Mouse (Mus musculus) liver, embryonic 14.5 days (tissue): ENCODE data around the gene Gse1. TPM values are rescaled to one million over a fixed set of nuclear protein-coding genes. Genes with fewer than 3 reads are reported as not detected.

ENCODE experiments used
- ATAC-seq: fragments of 200-750 bp; cut with Nextera tagmentation; 2 replicates; pipeline ENCODE4 v1.8.0; 2017; ENCODE audit warnings: moderate number of reproducible peaks, mild to moderate bottlenecking, moderate library complexity; ENCODE audit not compliant: insufficient read depth
- DNase-seq, 3 experiments: peaks; one replicate each; pipeline ENCODE4 v3.0.0-alpha.2; 2012 to 2013; ENCODE audit warnings: low read depth in 3 of 3, low spot score in 3 of 3
- H3K27ac ChIP-seq: fragments of 300-500 bp; sonication (generic); 2 replicates; pipeline ENCODE4 v1.5.1; 2014; ENCODE audit warnings: moderate library complexity, mild to moderate bottlenecking, control low read depth, inconsistent platforms
- H3K27me3 ChIP-seq: fragments of 300-500 bp; sonication (generic); 2 replicates; pipeline ENCODE4 v1.6.1; 2014; ENCODE audit warnings: mild to moderate bottlenecking, low read length, moderate library complexity; ENCODE audit not compliant: control insufficient read depth, insufficient read depth
- H3K36me3 ChIP-seq: fragments of 300-500 bp; sonication (generic); replicated peaks from 2 replicates; pipeline ENCODE4 v1.6.1; 2014; ENCODE audit warnings: low read depth; ENCODE audit not compliant: control insufficient read depth, insufficient read depth
- H3K4me1 ChIP-seq, 2 experiments: fragments of 200-500 bp in 1 of 2; fragments of 300-500 bp in 1 of 2; sonication (generic) in 1 of 2; replicated peaks; 2 replicates each; pipeline ENCODE4 v1.6.1; 2012 to 2014; ENCODE audit warnings: antibody characterized with exemption in 1 of 2, inconsistent platforms in 1 of 2, low read length in 1 of 2; ENCODE audit not compliant: control insufficient read depth in 2 of 2, insufficient read depth in 2 of 2
- H3K4me2 ChIP-seq: fragments of 300-500 bp; sonication (generic); 2 replicates; pipeline ENCODE4 v1.6.1; 2014; ENCODE audit warnings: low read depth, mild to moderate bottlenecking, control low read depth, moderate library complexity
- H3K4me3 ChIP-seq, 2 experiments: fragments of 200-500 bp in 1 of 2; fragments of 300-500 bp in 1 of 2; sonication (generic) in 1 of 2; 2 replicates each; pipeline ENCODE4 v1.5.1; 2012 to 2014; ENCODE audit warnings: low read depth in 2 of 2, low read length in 2 of 2, mild to moderate bottlenecking in 2 of 2, control low read depth in 1 of 2, inconsistent platforms in 1 of 2, moderate library complexity in 1 of 2; ENCODE audit not compliant: insufficient read depth in 1 of 2
- H3K9ac ChIP-seq: fragments of 300-500 bp; sonication (generic); replicated peaks from 2 replicates; pipeline ENCODE4 v1.6.1; 2014; ENCODE audit warnings: mild to moderate bottlenecking, control low read depth, moderate library complexity
- H3K9me3 ChIP-seq: fragments of 300-500 bp; sonication (generic); 2 replicates; pipeline ENCODE4 v1.6.1; 2016; ENCODE audit warnings: low read length, mixed read lengths; ENCODE audit not compliant: control insufficient read depth
- CTCF ChIP-seq: IDR thresholded peaks from 2 replicates; pipeline ENCODE4 v1.5.1; 2016; ENCODE audit warnings: antibody characterized with exemption, low read depth, control low read depth
- EP300 ChIP-seq: IDR thresholded peaks from 2 replicates; pipeline ENCODE4 v1.6.1; 2016; ENCODE audit warnings: antibody characterized with exemption, low read depth
- WGBS: fragments of 180-500 bp; shearing (Covaris S2); extraction: QIAGEN DNeasy Blood & Tissue Kit; methylation state at CpG from one replicate; pipeline ENCODE4 v1.1.7; 2014; ENCODE audit not compliant: insufficient replicate concordance; 5-methylcytosine and 5-hydroxymethylcytosine counted together
- polyA plus RNA-seq, 2 experiments: library from polyadenylated mRNA; depleted of rRNA in 1 of 2; stranded (reverse) in 1 of 2; unstranded in 1 of 2; fragments of >200 nt; fragmentation: Nextera tagmentation in 1 of 2; extraction: Ambion mirVana in 1 of 2; gene quantifications; 2 replicates each; pipeline versions ENCODE4 v1.2.1 to v1.2.3; 2012 to 2014

The Gse1 gene
- polyA plus RNA-seq, 2 experiments = 11.4 to 14.9 TPM

- 58% methylated on average over 6 of the region's 6 CpGs for WGBS
- no peaks in the 10 kb centered on the region; the same call in 1 of the 2 replicates for H3K36me3 ChIP-seq
- peaks cover 21 to 38% of the 10 kb centered on the region in 2 experiments for H3K4me1 ChIP-seq
Observed at GRCm38 (mm10) chr8:120513145-120513544, 284.9 kb downstream of the Gse1 start.

GRCm38 (mm10) chr8:120513638-120514461 is 285.6 kb downstream of the Gse1 start:
- TF ChIP-seq EP300 (no peak), CTCF (no peak)
- H3K27ac ChIP-seq = no peak overlapping the region
- peaks cover 17 to 31% of the 10 kb centered on the region in 2 experiments for H3K4me1 ChIP-seq
- ATAC-seq (no peak), DNase-seq (no peak)
- no peak overlapping the region for H3K4me3 ChIP-seq
- H3K9me3 ChIP-seq = no peaks in the 10 kb centered on the region
- H3K9ac ChIP-seq = no peak overlapping the region
- H3K27me3 ChIP-seq = no peaks in the 10 kb centered on the region
- 68% methylated on average over 26 of the region's 26 CpGs for WGBS
- H3K4me2 ChIP-seq = no peak overlapping the region
- H3K36me3 ChIP-seq = no peaks in the 10 kb centered on the region; the same call in 1 of the 2 replicates

More at GRCm38 (mm10) chr8:120513145-120513544, 284.9 kb downstream of the Gse1 start:
- Histone ChIP-seq H3K4me2 (no peak overlapping the region), H3K9me3 (no peaks in the 10 kb centered on the region), H3K9ac (no peak overlapping the region), H3K27ac (no peak overlapping the region), H3K27me3 (no peaks in the 10 kb centered on the region), H3K4me3 (no peak overlapping the region)
- ATAC-seq (no peak), DNase-seq (no peak)
- TF ChIP-seq EP300 (no peak), CTCF (no peak)

- no peak overlapping the region for H3K27ac ChIP-seq
- no peak overlapping the region for H3K4me2 ChIP-seq
- H3K36me3 ChIP-seq = peaks cover 8% of the 10 kb centered on the region
- H3K4me1 ChIP-seq = peaks cover 5 to 20% of the 10 kb centered on the region in 2 experiments
- no peaks in the 10 kb centered on the region for H3K27me3 ChIP-seq
- H3K9me3 ChIP-seq = no peaks in the 10 kb centered on the region
- H3K9ac ChIP-seq = no peak overlapping the region
- H3K4me3 ChIP-seq = no peak overlapping the region
- 90% methylated on average over 2 of the region's 2 CpGs for WGBS
- TF ChIP-seq CTCF (no peak), EP300 (no peak)
- ATAC-seq (no peak), DNase-seq (no peak)
Observed at GRCm38 (mm10) chr8:120515214-120515613, 287.0 kb downstream of the Gse1 start.

- H3K4me1 ChIP-seq = peaks cover 5 to 18% of the 10 kb centered on the region in 2 experiments
- ATAC-seq (no peak), DNase-seq (no peak)
- no peak overlapping the region for H3K9ac ChIP-seq
- no peaks in the 10 kb centered on the region for H3K9me3 ChIP-seq
- H3K4me2 ChIP-seq = no peak overlapping the region
- H3K27ac ChIP-seq = no peak overlapping the region
- WGBS = 79% methylated on average over 6 of the region's 6 CpGs
- H3K4me3 ChIP-seq = no peak overlapping the region
- no peaks in the 10 kb centered on the region for H3K27me3 ChIP-seq
- no peak for TF ChIP-seq EP300
- no peak for TF ChIP-seq CTCF
- peaks cover 8% of the 10 kb centered on the region for H3K36me3 ChIP-seq
Observed at GRCm38 (mm10) chr8:120515650-120516049, 287.4 kb downstream of the Gse1 start.

GRCm38 (mm10) chr8:120516182-120516755 is 288.0 kb downstream of the Gse1 start:
- 33% methylated on average over 12 of the region's 12 CpGs for whole genome bisulfite sequencing
- TF ChIP-seq EP300 (no peak), CTCF (no peak)
- H3K27ac ChIP-seq = no peak overlapping the region; the same call in 1 of the 2 replicates
- H3K27me3 ChIP-seq = no peaks in the 10 kb centered on the region
- H3K9me3 ChIP-seq = no peaks in the 10 kb centered on the region
- H3K9ac ChIP-seq = no peak overlapping the region
- H3K4me3 ChIP-seq = no peak overlapping the region
- H3K4me1 ChIP-seq = peaks cover 5 to 12% of the 10 kb centered on the region in 2 experiments; a peak in 3 of 4 replicates
- H3K36me3 ChIP-seq = peaks cover 8% of the 10 kb centered on the region
- H3K4me2 ChIP-seq = no peak overlapping the region
- ATAC-seq (no peak), DNase-seq (no peak)
